Mouse (Mus musculus) erythroblast, embryonic 14.5 days (primary cell): ENCODE data around the gene Coq9. TPM values are rescaled to one million over a fixed set of nuclear protein-coding genes. Genes with fewer than 3 reads are reported as not detected.

Source experiments
- H3K27me3 ChIP-seq: 2 replicates; pipeline ENCODE4 v1.6.1; 2012; ENCODE audit warnings: inconsistent platforms; ENCODE audit not compliant: control insufficient read depth
- H3K36me3 ChIP-seq: 2 replicates; pipeline ENCODE4 v1.6.1; 2012; ENCODE audit warnings: mild to moderate bottlenecking, inconsistent platforms; ENCODE audit not compliant: control insufficient read depth
- H3K4me1 ChIP-seq: 2 replicates; pipeline ENCODE4 v1.6.1; 2012; ENCODE audit warnings: inconsistent platforms; ENCODE audit not compliant: control insufficient read depth
- H3K4me3 ChIP-seq: replicated peaks from 2 replicates; pipeline ENCODE3; 2012; ENCODE audit warnings: moderate library complexity, mild to moderate bottlenecking, inconsistent platforms
- H3K9me3 ChIP-seq: 2 replicates; pipeline ENCODE4 v1.6.1; 2012; ENCODE audit warnings: low read length, inconsistent platforms, mixed read lengths; ENCODE audit not compliant: control insufficient read depth
- GATA1 ChIP-seq: IDR thresholded peaks from 2 replicates; pipeline ENCODE4 v1.6.1; 2012; ENCODE audit warnings: low read length, inconsistent platforms, mixed read lengths
- TAL1 ChIP-seq: IDR thresholded peaks from 3 replicates; pipeline ENCODE4 v1.6.1; 2012; ENCODE audit warnings: low read length, inconsistent platforms, mixed read lengths
- polyA plus RNA-seq: library from polyadenylated mRNA; stranded (reverse); fragments of >175 nt; gene quantifications from 2 replicates; pipeline ENCODE4 v1.2.3, GENCODE M21; 2012

The Coq9 gene
- polyA plus RNA-seq, 1 experiment = 9.5 TPM

GRCm38 (mm10) chr8:94862487-94863220, 24.5 kb downstream of the Coq9 start:
- peaks cover 90% of the 10 kb centered on the region for H3K36me3 ChIP-seq
- no peaks in the 10 kb centered on the region for H3K27me3 ChIP-seq
- no peaks in the 10 kb centered on the region for H3K9me3 ChIP-seq
- no peak overlapping the region for H3K4me3 ChIP-seq
- no peak for TF ChIP-seq GATA1
- no peak for TF ChIP-seq TAL1
- H3K4me1 ChIP-seq = peaks cover 79% of the 10 kb centered on the region

GRCm38 (mm10) chr8:94863897-94864673, 26.0 kb downstream of the Coq9 start:
- peaks cover 100% of the 10 kb centered on the region for H3K36me3 ChIP-seq
- H3K4me1 ChIP-seq = peaks cover 79% of the 10 kb centered on the region
- H3K4me3 ChIP-seq = no peak overlapping the region
- no peaks in the 10 kb centered on the region; the same call in none of the 2 replicates for H3K27me3 ChIP-seq
- TF ChIP-seq TAL1 = no peak
- no peak for TF ChIP-seq GATA1
- no peaks in the 10 kb centered on the region for H3K9me3 ChIP-seq

GRCm38 (mm10) chr8:94865292-94865691, 27.2 kb downstream of the Coq9 start:
- peaks cover 100% of the 10 kb centered on the region for H3K36me3 ChIP-seq
- H3K4me3 ChIP-seq = no peak overlapping the region
- no peaks in the 10 kb centered on the region for H3K9me3 ChIP-seq
- peaks cover 80% of the 10 kb centered on the region for H3K4me1 ChIP-seq
- TF ChIP-seq TAL1 = no peak
- TF ChIP-seq GATA1 = no peak
- peaks cover 11% of the 10 kb centered on the region for H3K27me3 ChIP-seq

- peaks cover 100% of the 10 kb centered on the region for H3K36me3 ChIP-seq
- H3K27me3 ChIP-seq = peaks cover 28% of the 10 kb centered on the region
- H3K4me3 ChIP-seq = no peak overlapping the region
- TF ChIP-seq TAL1 (no peak), GATA1 (no peak)
- H3K4me1 ChIP-seq = peaks cover 86% of the 10 kb centered on the region
- H3K9me3 ChIP-seq = no peaks in the 10 kb centered on the region; the same call in 1 of the 2 replicates
These were observed 28.8 kb downstream of the Coq9 start for GRCm38 (mm10) chr8:94866921-94867320.

- H3K4me1 ChIP-seq = peaks cover 82% of the 10 kb centered on the region
- peaks cover 99% of the 10 kb centered on the region for H3K36me3 ChIP-seq
- H3K27me3 ChIP-seq = peaks cover 42% of the 10 kb centered on the region
These were observed 31.0 kb downstream of the Coq9 start for GRCm38 (mm10) chr8:94869146-94869545.

GRCm38 (mm10) chr8:94870003-94870402, 31.9 kb downstream of the Coq9 start:
- Histone ChIP-seq H3K4me1 (peaks cover 82% of the 10 kb centered on the region), H3K4me3 (no peak overlapping the region)

More at GRCm38 (mm10) chr8:94869146-94869545, 31.0 kb downstream of the Coq9 start:
- Histone ChIP-seq H3K9me3 (no peaks in the 10 kb centered on the region; the same call in 1 of the 2 replicates), H3K4me3 (no peak overlapping the region)
- TF ChIP-seq TAL1 (no peak), GATA1 (no peak)

GRCm38 (mm10) chr8:94870474-94871107, 32.5 kb downstream of the Coq9 start:
- TF ChIP-seq GATA1 (no peak), TAL1 (no peak)
- Histone ChIP-seq H3K36me3 (peaks cover 86% of the 10 kb centered on the region), H3K9me3 (no peaks in the 10 kb centered on the region; the same call in 1 of the 2 replicates), H3K4me1 (peaks cover 82% of the 10 kb centered on the region), H3K4me3 (peak overlapping the region; percentile 18), H3K27me3 (peaks cover 56% of the 10 kb centered on the region)

More at GRCm38 (mm10) chr8:94870003-94870402, 31.9 kb downstream of the Coq9 start:
- Histone ChIP-seq H3K27me3 (peaks cover 51% of the 10 kb centered on the region), H3K36me3 (peaks cover 92% of the 10 kb centered on the region), H3K9me3 (no peaks in the 10 kb centered on the region; the same call in 1 of the 2 replicates)
- TF ChIP-seq GATA1 (no peak), TAL1 (no peak)

- peaks cover 82% of the 10 kb centered on the region for H3K4me1 ChIP-seq
- no peak for TF ChIP-seq GATA1
- TF ChIP-seq TAL1 = no peak
- peak overlapping the region; percentile 18 for H3K4me3 ChIP-seq
- peaks cover 79% of the 10 kb centered on the region for H3K36me3 ChIP-seq
- no peaks in the 10 kb centered on the region; the same call in 1 of the 2 replicates for H3K9me3 ChIP-seq
- peaks cover 56% of the 10 kb centered on the region for H3K27me3 ChIP-seq
These were observed 33.2 kb downstream of the Coq9 start for GRCm38 (mm10) chr8:94871108-94871894.
